In the genomic region with DNA sequence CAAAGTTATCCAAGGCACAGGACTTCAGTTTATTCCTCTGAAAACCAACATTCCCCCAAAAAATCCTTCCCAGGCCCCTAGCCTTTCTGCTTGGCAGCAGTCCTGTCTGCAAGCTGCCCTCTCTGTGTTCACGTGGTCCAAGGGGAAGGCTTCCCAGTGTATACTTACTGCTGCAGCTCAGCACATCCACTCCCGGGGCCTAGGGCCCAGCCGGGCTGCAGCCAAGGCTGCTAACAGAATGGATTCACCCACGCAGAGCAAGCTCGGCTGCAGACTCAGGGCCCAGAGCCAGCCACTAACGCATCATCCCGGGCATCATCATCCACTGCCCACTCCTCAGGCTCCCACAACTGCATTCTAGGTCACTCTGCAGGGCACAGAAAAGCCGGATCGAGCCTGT, we compare ENCODE assay signal across 11 mouse cellular contexts. TPM values are rescaled to one million over a fixed set of nuclear protein-coding genes. Genes with fewer than 3 reads are reported as not detected.
DNase-seq lines count a peak whose midpoint lies in the region; ATAC-seq and TF ChIP-seq lines count a peak whose summit lies in the region.
"Had no signal": no experiment of that assay in that cellular context is flagged by ENCODE, and none has a peak within 500 bp of the region (broad histone marks: within the 10 kb centered on the region; RNA-seq: fewer than 3 reads in every experiment).

No protein-coding gene starts in this region.

- no peak overlapping the region for H3K27ac ChIP-seq in lung, embryonic 14.5 days (ENCODE audit: low read depth)
- H3K27ac ChIP-seq in hindbrain, embryonic 15.5 days (replicated peaks) = peak overlapping the region; percentile 25
- peak overlapping the region; percentile 49; the same call in 1 of the 2 replicates for H3K27ac ChIP-seq in neural tube, embryonic 14.5 days (ENCODE audit: low read depth, low read length)
- no peak overlapping the region for H3K27ac ChIP-seq in intestine, embryonic 16.5 days (ENCODE audit: low read length)
- H3K27ac ChIP-seq: liver, embryonic 12.5 days had no signal

- H3K4me2 ChIP-seq in lung, embryonic 14.5 days = no peak overlapping the region
- H3K4me2 ChIP-seq in hindbrain, embryonic 15.5 days = peak overlapping the region; percentile 52
- peak overlapping the region; percentile 42; the same call in 1 of the 2 replicates for H3K4me2 ChIP-seq in neural tube, embryonic 14.5 days (ENCODE audit: low read depth, low read length)
- H3K4me2 ChIP-seq in intestine, embryonic 16.5 days (ENCODE audit: low read depth, low read length) = no peak overlapping the region
- H3K4me2 ChIP-seq: liver, embryonic 12.5 days had no signal

- H3K4me3 ChIP-seq in lung, embryonic 14.5 days (ENCODE audit: low read depth, low read length) = no peak overlapping the region
- no peak overlapping the region for H3K4me3 ChIP-seq in hindbrain, embryonic 15.5 days
- no peak overlapping the region for H3K4me3 ChIP-seq in neural tube, embryonic 14.5 days (ENCODE audit: low read depth, low read length)
- H3K4me3 ChIP-seq in intestine, embryonic 16.5 days (ENCODE audit: low read length) = no peak overlapping the region
- H3K4me3 ChIP-seq: liver, embryonic 12.5 days had no signal

- peak; percentile 56; the same call in 1 of the 2 replicates for ATAC-seq in lung, embryonic 14.5 days (ENCODE audit: insufficient read depth)
- ATAC-seq in hindbrain, embryonic 15.5 days (ENCODE audit: low FRiP score, low read depth) = peak; percentile 55; the same call in 1 of the 2 replicates
- ATAC-seq in neural tube, embryonic 14.5 days (ENCODE audit: low read depth) = peak; percentile 25; the same call in 1 of the 2 replicates
- ATAC-seq in intestine, embryonic 16.5 days = no peak
- ATAC-seq: liver, embryonic 12.5 days had no signal

- H3K9ac ChIP-seq in lung, embryonic 14.5 days = no peak overlapping the region
- no peak overlapping the region for H3K9ac ChIP-seq in hindbrain, embryonic 15.5 days
- H3K9ac ChIP-seq in neural tube, embryonic 14.5 days (replicated peaks; ENCODE audit: low read depth, low read length) = no peak overlapping the region
- H3K9ac ChIP-seq in intestine, embryonic 16.5 days (ENCODE audit: low read depth, low read length) = no peak overlapping the region
- H3K9ac ChIP-seq: liver, embryonic 12.5 days had no signal

- no peaks in the 10 kb centered on the region for H3K36me3 ChIP-seq in lung, embryonic 14.5 days (ENCODE audit: insufficient read depth)
- H3K36me3 ChIP-seq in hindbrain, embryonic 15.5 days = no peaks in the 10 kb centered on the region
- H3K36me3 ChIP-seq in neural tube, embryonic 14.5 days (ENCODE audit: control insufficient read depth, insufficient read depth, low read length) = no peaks in the 10 kb centered on the region
- H3K36me3 ChIP-seq in intestine, embryonic 16.5 days (ENCODE audit: control insufficient read depth, insufficient read depth, low read length) = no peaks in the 10 kb centered on the region
- H3K36me3 ChIP-seq: liver, embryonic 12.5 days had no signal

- peak; percentile 45 for DNase-seq in lung, embryonic 14.5 days
- DNase-seq in lung, adult 18-20 months = no peak
- peak; percentile 63 for DNase-seq in gastrocnemius, postnatal 25 days
- DNase-seq in retina, postnatal 1 day = no peak
- DNase-seq: adrenal gland, postnatal 14 days; cerebellum, postnatal 36 days had no signal

- no peak for TF ChIP-seq CTCF in lung, embryonic 14.5 days (IDR thresholded peaks at IDR 0.05; ENCODE audit: low read depth)

- no peaks in the 10 kb centered on the region for H3K9me3 ChIP-seq in lung, embryonic 14.5 days (ENCODE audit: low read depth, low read length)
- no peaks in the 10 kb centered on the region for H3K9me3 ChIP-seq in hindbrain, embryonic 15.5 days
- no peaks in the 10 kb centered on the region for H3K9me3 ChIP-seq in neural tube, embryonic 14.5 days (ENCODE audit: control insufficient read depth, low read length)
- H3K9me3 ChIP-seq in intestine, embryonic 16.5 days (ENCODE audit: control insufficient read depth, low read length) = no peaks in the 10 kb centered on the region
- H3K9me3 ChIP-seq: liver, embryonic 12.5 days had no signal

- peaks cover 26% of the 10 kb centered on the region for H3K27me3 ChIP-seq in lung, embryonic 14.5 days (ENCODE audit: insufficient read depth, low read length)
- no peaks in the 10 kb centered on the region for H3K27me3 ChIP-seq in hindbrain, embryonic 15.5 days
- no peaks in the 10 kb centered on the region for H3K27me3 ChIP-seq in neural tube, embryonic 14.5 days (ENCODE audit: control insufficient read depth, insufficient read depth, low read length)
- no peaks in the 10 kb centered on the region for H3K27me3 ChIP-seq in intestine, embryonic 16.5 days (replicated peaks; ENCODE audit: control insufficient read depth, insufficient read depth, low read length)

- 0 out of 2 replicates have a peak, but pooled peaks cover 4% of the 10 kb centered on the region for H3K4me1 ChIP-seq in lung, embryonic 14.5 days (ENCODE audit: insufficient read depth)
- H3K4me1 ChIP-seq in hindbrain, embryonic 15.5 days (replicated peaks) = peaks cover 80% of the 10 kb centered on the region
- peaks cover 70% of the 10 kb centered on the region for H3K4me1 ChIP-seq in neural tube, embryonic 14.5 days (ENCODE audit: control insufficient read depth, insufficient read depth, low read length)
- no peaks in the 10 kb centered on the region for H3K4me1 ChIP-seq in intestine, embryonic 16.5 days (ENCODE audit: control insufficient read depth, insufficient read depth, low read length)
- H3K4me1 ChIP-seq: liver, embryonic 12.5 days had no signal

- 67% methylated on average over 9 of the region's 9 CpGs for WGBS in lung, embryonic 14.5 days
- WGBS in hindbrain, embryonic 15.5 days = 35% methylated on average over 9 of the region's 9 CpGs
- WGBS in neural tube, embryonic 14.5 days = 50% methylated on average over 9 of the region's 9 CpGs
- 70% methylated on average over 9 of the region's 9 CpGs for WGBS in intestine, embryonic 16.5 days

RNA-seq across cellular contexts. Expression of a gene that starts 46.8 kb away (rescaled TPM):
- polyA plus RNA-seq in lung, embryonic 14.5 days (2014; fragmentation: Nextera tagmentation; extraction: Ambion mirVana) = 0.09 and 0.14 TPM in 2 replicates
- total RNA-seq in gastrocnemius, postnatal 25 days (2021) = 1 to 10 TPM; 6.6 to 8.6 TPM
- polyA plus RNA-seq in hindbrain, embryonic 15.5 days (2015; fragmentation: Nextera tagmentation; extraction: Ambion mirVana) = 18.0 and 18.5 TPM in 2 replicates
- polyA plus RNA-seq in neural tube, embryonic 14.5 days (2014; fragmentation: Nextera tagmentation; extraction: Ambion mirVana) = 46.9 and 53.5 TPM in 2 replicates
- 0.22 and 0.43 TPM in 2 replicates for polyA plus RNA-seq in intestine, embryonic 16.5 days (2015; fragmentation: Nextera tagmentation; extraction: Ambion mirVana)
- total RNA-seq: monocyte, adult 5-6 weeks had no signal

Comparison
In these comparisons a context has a peak if more than half of its experiments do, and no peak if none do; other contexts are left out.
1. DNase-seq: peak in lung, embryonic 14.5 days (single experiment) and gastrocnemius, postnatal 25 days (single experiment); none in lung, adult 18-20 months (0 of 2) and retina, postnatal 1 day (single experiment).
2. H3K27ac ChIP-seq: peak in hindbrain, embryonic 15.5 days (single experiment) and neural tube, embryonic 14.5 days (single experiment); none in lung, embryonic 14.5 days (single experiment) and intestine, embryonic 16.5 days (single experiment).
3. H3K4me2 ChIP-seq: peak in hindbrain, embryonic 15.5 days (single experiment) and neural tube, embryonic 14.5 days (single experiment); none in lung, embryonic 14.5 days (single experiment) and intestine, embryonic 16.5 days (single experiment).
4. RNA of a gene that starts 46.8 kb away (polyA plus RNA-seq): 46.9 to 53.5 TPM in neural tube, embryonic 14.5 days and 18.0 to 18.5 TPM in hindbrain, embryonic 15.5 days; 0.22 to 0.43 TPM in intestine, embryonic 16.5 days and 0.09 to 0.14 TPM in lung, embryonic 14.5 days; every median in the first group is over 10 times any median in the second.